Mouse (Mus musculus) embryonic facial prominence, embryonic 11.5 days (tissue): ENCODE data around the gene Dhx34. TPM values are rescaled to one million over a fixed set of nuclear protein-coding genes. Genes with fewer than 3 reads are reported as not detected.

Experiments
- ATAC-seq: fragments of 200-750 bp; cut with Nextera tagmentation; replicated peaks from 2 replicates; pipeline ENCODE4 v1.8.0; 2017; ENCODE audit warnings: low read depth; ENCODE audit not compliant: insufficient number of reproducible peaks, low FRiP score, low TSS enrichment
- DNase-seq: peaks from one replicate; pipeline ENCODE4 v3.0.0-alpha.2; 2015; ENCODE audit warnings: low spot score
- H3K27ac ChIP-seq: fragments of 300-500 bp; sonication (generic); replicated peaks from 2 replicates; pipeline ENCODE4 v1.5.1; 2014; ENCODE audit warnings: mild to moderate bottlenecking, low read depth, low read length, control low read depth
- H3K27me3 ChIP-seq: fragments of 300-500 bp; sonication (generic); 2 replicates; pipeline ENCODE4 v1.6.1; 2014; ENCODE audit warnings: mild to moderate bottlenecking, low read length, moderate library complexity, mixed read lengths; ENCODE audit not compliant: control insufficient read depth, insufficient read depth
- H3K36me3 ChIP-seq: fragments of 300-500 bp; sonication (generic); replicated peaks from 2 replicates; pipeline ENCODE4 v1.6.1; 2014; ENCODE audit warnings: low read depth, mild to moderate bottlenecking, low read length, moderate library complexity, mixed read lengths; ENCODE audit not compliant: control insufficient read depth, insufficient read depth
- H3K4me1 ChIP-seq: fragments of 300-500 bp; sonication (generic); 2 replicates; pipeline ENCODE4 v1.6.1; 2014; ENCODE audit warnings: low read length, mixed read lengths; ENCODE audit not compliant: control insufficient read depth, insufficient read depth
- H3K4me2 ChIP-seq: fragments of 300-500 bp; sonication (generic); 2 replicates; pipeline ENCODE4 v1.6.1; 2014; ENCODE audit warnings: low read depth, mild to moderate bottlenecking, control low read depth, low read length, moderate library complexity
- H3K4me3 ChIP-seq: fragments of 300-500 bp; sonication (generic); 2 replicates; pipeline ENCODE4 v1.5.1; 2014; ENCODE audit warnings: low read depth, low read length, control low read depth
- H3K9ac ChIP-seq: fragments of 300-500 bp; sonication (generic); replicated peaks from 2 replicates; pipeline ENCODE4 v1.6.1; 2014; ENCODE audit warnings: mild to moderate bottlenecking, control low read depth, low read length
- H3K9me3 ChIP-seq: fragments of 300-500 bp; sonication (generic); replicated peaks from 2 replicates; pipeline ENCODE4 v1.6.1; 2016; ENCODE audit warnings: mild to moderate bottlenecking, low read length, inconsistent platforms, mixed read lengths; ENCODE audit not compliant: control insufficient read depth
- WGBS: fragments of 180-500 bp; shearing (Covaris S2); extraction: QIAGEN DNeasy Blood & Tissue Kit; methylation state at CpG from one replicate; pipeline ENCODE4 v1.1.7; 2014; 5-methylcytosine and 5-hydroxymethylcytosine counted together
- polyA plus RNA-seq: library from polyadenylated mRNA; unstranded; fragments of >200 nt; fragmentation: Nextera tagmentation; extraction: Ambion mirVana; gene quantifications from 2 replicates; pipeline ENCODE4 v1.2.1, GENCODE M21; 2014

Gene Dhx34
- polyA plus RNA-seq, 1 experiment from 2014 or later = 6.6 TPM

GRCm38 (mm10) chr7:16155132-16155872, 66.5 kb downstream of the Dhx34 start:
- H3K36me3 ChIP-seq = no peaks in the 10 kb centered on the region
- H3K4me3 ChIP-seq = no peak overlapping the region
- no peak overlapping the region for H3K4me2 ChIP-seq
- DNase-seq (no peak), ATAC-seq (no peak)
- no peak overlapping the region for H3K9ac ChIP-seq
- WGBS = 75% methylated on average over 9 of the region's 9 CpGs
- no peaks in the 10 kb centered on the region for H3K9me3 ChIP-seq
- H3K4me1 ChIP-seq = peaks cover 2% of the 10 kb centered on the region; the same call in 1 of the 2 replicates
- H3K27ac ChIP-seq = no peak overlapping the region
- peaks cover 18% of the 10 kb centered on the region for H3K27me3 ChIP-seq

- Histone ChIP-seq H3K4me2 (no peak overlapping the region), H3K4me3 (no peak overlapping the region), H3K36me3 (no peaks in the 10 kb centered on the region), H3K4me1 (no peaks in the 10 kb centered on the region), H3K27me3 (peaks cover 5% of the 10 kb centered on the region), H3K27ac (no peak overlapping the region), H3K9me3 (no peaks in the 10 kb centered on the region), H3K9ac (no peak overlapping the region)
- ATAC-seq = peak; percentile 76; the same call in 1 of the 2 replicates
- WGBS = 15% methylated on average over 10 of the region's 10 CpGs
- peak; percentile 74 for DNase-seq
Measured at GRCm38 (mm10) chr7:16153522-16153921, 68.3 kb downstream of the Dhx34 start.

GRCm38 (mm10) chr7:16150191-16151145, 71.4 kb downstream of the Dhx34 start:
- no peak overlapping the region for H3K27ac ChIP-seq
- no peaks in the 10 kb centered on the region for H3K4me1 ChIP-seq

GRCm38 (mm10) chr7:16149241-16149640, 72.6 kb downstream of the Dhx34 start:
- WGBS = 65% methylated on average over 5 of the region's 5 CpGs
- no peaks in the 10 kb centered on the region for H3K27me3 ChIP-seq
- no peaks in the 10 kb centered on the region for H3K36me3 ChIP-seq
- no peak for ATAC-seq
- no peaks in the 10 kb centered on the region for H3K4me1 ChIP-seq
- H3K9ac ChIP-seq = no peak overlapping the region
- H3K9me3 ChIP-seq = no peaks in the 10 kb centered on the region
- H3K4me3 ChIP-seq = no peak overlapping the region
- no peak overlapping the region for H3K27ac ChIP-seq
- no peak for DNase-seq
- no peak overlapping the region for H3K4me2 ChIP-seq

More at GRCm38 (mm10) chr7:16150191-16151145, 71.4 kb downstream of the Dhx34 start:
- Histone ChIP-seq H3K4me2 (no peak overlapping the region), H3K9me3 (no peaks in the 10 kb centered on the region), H3K27me3 (no peaks in the 10 kb centered on the region), H3K9ac (no peak overlapping the region), H3K36me3 (no peaks in the 10 kb centered on the region), H3K4me3 (no peak overlapping the region)
- WGBS = 67% methylated on average over 9 of the region's 9 CpGs
- ATAC-seq (no peak), DNase-seq (no peak)

- Histone ChIP-seq H3K4me1 (no peaks in the 10 kb centered on the region), H3K9ac (no peak overlapping the region), H3K4me2 (no peak overlapping the region), H3K9me3 (no peaks in the 10 kb centered on the region), H3K4me3 (no peak overlapping the region), H3K27me3 (no peaks in the 10 kb centered on the region), H3K36me3 (no peaks in the 10 kb centered on the region), H3K27ac (no peak overlapping the region)
- ATAC-seq = no peak
- 13% methylated on average over 15 of the region's 15 CpGs for WGBS
- peak; percentile 83 for DNase-seq
Measured at GRCm38 (mm10) chr7:16147643-16148042, 74.2 kb downstream of the Dhx34 start.

Other genes with a start within 250 kb of the Dhx34 start
- 4.2 and 5.9 TPM in 2 replicates for gene Bicra, start 174.1 kb downstream of the Dhx34 start, polyA plus RNA-seq
- gene Zfp541, start 160.2 kb downstream of the Dhx34 start, polyA plus RNA-seq = not detected in 2 replicates
- 147 and 168 TPM in 2 replicates for gene Napa, start 123.6 kb downstream of the Dhx34 start, polyA plus RNA-seq
- gene Kptn, start 102.1 kb downstream of the Dhx34 start, polyA plus RNA-seq = 22.1 and 23.5 TPM in 2 replicates
- gene Slc8a2, start 92.2 kb downstream of the Dhx34 start, polyA plus RNA-seq = 0.25 and 0.42 TPM in 2 replicates
- gene Meis3, start 46.9 kb downstream of the Dhx34 start, polyA plus RNA-seq = 34.0 and 47.1 TPM in 2 replicates
- 0.14 TPM in 1 of 2 replicates, not detected in the other for gene C5ar2, start 22.1 kb upstream of the Dhx34 start, polyA plus RNA-seq
- 0.71 and 1.00 TPM in 2 replicates for gene C5ar1, start 37.5 kb upstream of the Dhx34 start, polyA plus RNA-seq
- 9.3 TPM in 2 replicates for gene Inafm1, start 51.6 kb upstream of the Dhx34 start, polyA plus RNA-seq
- gene Ccdc9, start 64.8 kb upstream of the Dhx34 start, polyA plus RNA-seq = 16.2 and 16.7 TPM in 2 replicates
- gene Bbc3, start 86.4 kb upstream of the Dhx34 start, polyA plus RNA-seq = 4.6 and 5.9 TPM in 2 replicates
- 433 and 434 TPM in 2 replicates for gene Sae1, start 165.8 kb upstream of the Dhx34 start, polyA plus RNA-seq
- 13.7 and 14.6 TPM in 2 replicates for gene Zc3h4, start 178.9 kb upstream of the Dhx34 start, polyA plus RNA-seq
- 50.7 and 60.0 TPM in 2 replicates for gene Tmem160, start 230.7 kb upstream of the Dhx34 start, polyA plus RNA-seq